Mouse (Mus musculus): ENCODE measurements around the gene Gm5431. TPM values are rescaled to one million over a fixed set of nuclear protein-coding genes. Genes with fewer than 3 reads are reported as not detected.
"Not testable (repeated sequence)": the region's sequence is repeated elsewhere in the genome, so short reads cannot be mapped to it uniquely, and the experiment has no call there.

The Gm5431 gene
- polyA plus RNA-seq, 2 experiments: 0.16 to 0.34 TPM

DNA sequence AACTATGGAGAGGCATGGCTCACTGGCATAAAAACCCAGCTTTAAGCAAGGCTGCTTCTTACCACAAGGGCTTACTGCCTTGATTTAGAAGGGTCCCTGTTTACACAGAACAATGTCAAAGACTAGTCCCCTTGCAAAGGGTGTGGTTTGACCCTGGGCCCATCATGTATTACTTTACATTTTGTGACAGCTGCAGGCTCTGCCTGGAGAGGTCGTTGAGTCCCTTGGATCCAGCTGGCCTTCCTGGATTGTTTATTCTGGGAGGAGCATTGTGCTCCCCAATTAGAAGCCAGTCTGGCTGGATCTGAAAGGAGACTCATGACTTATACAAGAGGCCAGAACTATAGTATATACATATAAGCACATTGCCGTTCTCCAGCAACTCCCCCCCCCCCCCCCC is 51.8 kb downstream of the Gm5431 start:
- H3K36me3 ChIP-seq (replicated peaks; ENCODE audit: control insufficient read depth, insufficient read depth, low read depth): no peaks in the 10 kb centered on the region
- no peak for ATAC-seq (ENCODE audit: insufficient read depth)
- no peak overlapping the region for H3K9ac ChIP-seq (replicated peaks)
- H3K27ac ChIP-seq: no peak overlapping the region
- TF ChIP-seq EP300 (IDR thresholded peaks at IDR 0.05; ENCODE audit: low read depth): no peak
- no peak for TF ChIP-seq CTCF (IDR thresholded peaks at IDR 0.05; ENCODE audit: low read depth)
- WGBS (ENCODE audit: insufficient replicate concordance): 52% methylated on average over 2 of the region's 2 CpGs
- no peaks in the 10 kb centered on the region for H3K27me3 ChIP-seq (ENCODE audit: control insufficient read depth, insufficient read depth, low read length)
- no peak for DNase-seq (ENCODE audit: low read depth in 3 of 3, low spot score in 3 of 3)
- H3K4me2 ChIP-seq (ENCODE audit: low read depth): no peak overlapping the region
- H3K4me3 ChIP-seq (ENCODE audit: insufficient read depth in 1 of 2, low read depth in 2 of 2, low read length in 2 of 2): no peak overlapping the region
- H3K9me3 ChIP-seq (ENCODE audit: control insufficient read depth, low read length): no peaks in the 10 kb centered on the region; the same call in 1 of the 2 replicates
- H3K4me1 ChIP-seq (replicated peaks; ENCODE audit: control insufficient read depth in 2 of 2, insufficient read depth in 2 of 2, low read length in 1 of 2): peaks cover 10% of the 10 kb centered on the region in 2 experiments

DNA sequence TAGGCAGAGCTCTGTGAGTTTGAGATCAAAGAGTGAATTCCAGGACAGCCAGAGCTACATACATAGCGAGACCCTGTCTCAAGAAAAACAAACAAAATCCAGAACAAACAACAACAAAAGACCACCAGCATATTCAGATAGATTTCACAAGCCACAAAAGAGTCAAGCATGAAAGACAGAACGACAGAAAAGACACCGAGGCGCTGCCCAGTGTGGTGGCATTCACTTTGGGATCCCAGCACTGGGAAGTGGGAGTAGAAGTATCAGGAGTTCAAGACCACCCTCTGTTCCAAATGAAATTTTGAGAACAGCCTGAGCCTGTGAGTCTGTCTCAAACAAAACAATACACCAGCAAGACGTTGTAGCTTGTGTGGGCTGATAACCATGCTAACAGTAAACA is 55.1 kb downstream of the Gm5431 start:
- H3K27me3 ChIP-seq (ENCODE audit: control insufficient read depth, insufficient read depth, low read length): no peaks in the 10 kb centered on the region
- no peak overlapping the region for H3K4me2 ChIP-seq (ENCODE audit: low read depth)
- ATAC-seq (ENCODE audit: insufficient read depth) (no peak), DNase-seq (ENCODE audit: low read depth in 3 of 3, low spot score in 3 of 3) (no peak)
- WGBS (ENCODE audit: insufficient replicate concordance): 45% methylated on average over 5 of the region's 5 CpGs
- H3K27ac ChIP-seq: no peak overlapping the region
- no peak overlapping the region for H3K4me3 ChIP-seq (ENCODE audit: insufficient read depth in 1 of 2, low read depth in 2 of 2, low read length in 2 of 2)
- H3K9me3 ChIP-seq (ENCODE audit: control insufficient read depth, low read length): no peaks in the 10 kb centered on the region; the same call in 1 of the 2 replicates
- no peaks in the 10 kb centered on the region for H3K36me3 ChIP-seq (replicated peaks; ENCODE audit: control insufficient read depth, insufficient read depth, low read depth)
- H3K4me1 ChIP-seq (replicated peaks; ENCODE audit: control insufficient read depth in 2 of 2, insufficient read depth in 2 of 2, low read length in 1 of 2): no peaks in the 10 kb centered on the region; a peak in 1 of 4 replicates
- no peak overlapping the region for H3K9ac ChIP-seq (replicated peaks)
- TF ChIP-seq CTCF (IDR thresholded peaks at IDR 0.05; ENCODE audit: low read depth): no peak
- no peak for TF ChIP-seq EP300 (IDR thresholded peaks at IDR 0.05; ENCODE audit: low read depth)

DNA sequence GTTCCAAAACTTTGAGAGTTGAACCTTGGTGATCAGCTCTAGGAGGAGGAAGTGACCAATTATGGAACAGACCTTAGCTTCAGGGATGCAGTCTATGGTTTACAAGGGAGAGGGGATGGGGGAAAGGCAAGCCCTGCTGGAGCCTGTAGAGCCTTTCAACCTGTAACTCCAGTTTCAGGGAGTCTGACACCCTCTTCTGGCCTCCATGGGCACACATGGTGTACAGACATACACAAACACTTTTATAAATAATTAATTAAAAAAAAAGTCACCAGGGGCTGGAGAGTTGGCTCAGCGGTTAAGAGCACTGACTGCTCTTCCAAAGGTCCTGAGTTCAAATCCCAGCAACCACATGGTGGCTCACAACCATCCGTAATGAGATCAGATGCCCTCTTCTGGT is 55.7 kb downstream of the Gm5431 start:
- H3K9ac ChIP-seq (replicated peaks); H3K27me3 ChIP-seq (ENCODE audit: control insufficient read depth, insufficient read depth, low read length); H3K27ac ChIP-seq; H3K4me3 ChIP-seq (ENCODE audit: insufficient read depth in 1 of 2, low read depth in 2 of 2, low read length in 2 of 2); DNase-seq (ENCODE audit: low read depth in 3 of 3, low spot score in 3 of 3); ATAC-seq (ENCODE audit: insufficient read depth); H3K4me1 ChIP-seq (replicated peaks; ENCODE audit: control insufficient read depth in 2 of 2, insufficient read depth in 2 of 2, low read length in 1 of 2); H3K4me2 ChIP-seq (ENCODE audit: low read depth); H3K36me3 ChIP-seq (replicated peaks; ENCODE audit: control insufficient read depth, insufficient read depth, low read depth); H3K9me3 ChIP-seq (ENCODE audit: control insufficient read depth, low read length): not testable (repeated sequence)
- WGBS (ENCODE audit: insufficient replicate concordance): 57% methylated on average over 2 of the region's 2 CpGs

DNA sequence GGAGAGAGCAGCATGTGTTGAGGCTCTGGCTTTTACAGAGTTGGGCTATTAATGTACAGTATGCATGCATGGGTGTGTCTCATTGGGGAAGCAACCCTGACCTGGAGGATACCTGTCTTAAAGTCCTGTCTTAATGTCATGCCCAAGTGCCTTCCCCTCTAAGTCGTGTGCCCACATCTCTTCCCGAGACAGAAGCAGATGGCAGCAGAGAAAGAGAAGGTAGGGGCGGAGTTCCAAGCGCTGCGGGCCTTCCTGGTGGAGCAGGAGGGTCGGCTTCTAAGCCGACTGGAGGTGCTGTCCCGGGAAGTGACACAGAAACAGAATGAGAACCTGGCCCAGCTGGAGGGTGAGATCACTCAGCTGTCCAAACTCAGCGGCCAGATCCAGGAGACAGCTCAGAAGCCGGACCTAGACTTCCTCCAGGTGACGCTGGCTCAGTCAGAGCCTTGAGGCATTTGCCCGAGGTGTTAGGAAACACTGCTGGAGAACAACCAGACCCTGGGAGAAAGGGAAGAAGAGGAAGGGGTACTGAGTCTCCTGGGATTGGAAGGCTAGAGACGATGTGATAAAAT is 56.7 kb downstream of the Gm5431 start:
- no peak for TF ChIP-seq EP300 (IDR thresholded peaks at IDR 0.05; ENCODE audit: low read depth)
- no peak for TF ChIP-seq CTCF (IDR thresholded peaks at IDR 0.05; ENCODE audit: low read depth)
- H3K9me3 ChIP-seq (ENCODE audit: control insufficient read depth, low read length): no peaks in the 10 kb centered on the region
- no peak for ATAC-seq (ENCODE audit: insufficient read depth)
- no peaks in the 10 kb centered on the region for H3K27me3 ChIP-seq (ENCODE audit: control insufficient read depth, insufficient read depth, low read length)
- H3K36me3 ChIP-seq (replicated peaks; ENCODE audit: control insufficient read depth, insufficient read depth, low read depth): no peaks in the 10 kb centered on the region
- WGBS (ENCODE audit: insufficient replicate concordance): 41% methylated on average over 13 of the region's 13 CpGs
- no peaks in the 10 kb centered on the region; a peak in 1 of 4 replicates for H3K4me1 ChIP-seq (replicated peaks; ENCODE audit: control insufficient read depth in 2 of 2, insufficient read depth in 2 of 2, low read length in 1 of 2)
- no peak overlapping the region for H3K27ac ChIP-seq
- H3K4me2 ChIP-seq (ENCODE audit: low read depth): no peak overlapping the region
- no peak overlapping the region for H3K4me3 ChIP-seq (ENCODE audit: insufficient read depth in 1 of 2, low read depth in 2 of 2, low read length in 2 of 2)
- no peak overlapping the region for H3K9ac ChIP-seq (replicated peaks)
- DNase-seq (ENCODE audit: low read depth in 3 of 3, low spot score in 3 of 3): no peak

DNA sequence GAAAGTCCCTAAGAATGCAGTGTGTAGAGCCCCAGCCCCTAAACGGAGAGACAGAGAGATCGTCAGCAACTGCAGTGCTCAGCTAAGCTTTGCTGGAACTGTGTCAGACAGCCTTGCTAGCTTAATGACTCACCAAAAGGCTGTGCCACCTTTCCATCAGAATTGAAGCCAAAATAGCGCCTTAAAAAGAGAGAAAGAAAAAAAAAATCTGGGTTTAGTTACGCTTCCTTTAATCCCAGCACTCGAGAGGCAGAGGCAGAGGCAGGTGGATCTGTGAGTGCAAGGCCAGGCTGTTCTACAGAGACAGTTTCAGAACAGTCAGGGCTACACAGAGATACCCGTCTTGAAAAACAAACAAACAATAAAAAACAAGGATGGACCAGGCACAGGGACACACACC is 57.7 kb downstream of the Gm5431 start:
- Histone ChIP-seq H3K9me3 (ENCODE audit: control insufficient read depth, low read length) (no peaks in the 10 kb centered on the region), H3K9ac (replicated peaks) (no peak overlapping the region), H3K27ac (no peak overlapping the region), H3K27me3 (ENCODE audit: control insufficient read depth, insufficient read depth, low read length) (no peaks in the 10 kb centered on the region), H3K4me3 (ENCODE audit: insufficient read depth in 1 of 2, low read depth in 2 of 2, low read length in 2 of 2) (no peak overlapping the region), H3K4me1 (replicated peaks; ENCODE audit: control insufficient read depth in 2 of 2, insufficient read depth in 2 of 2, low read length in 1 of 2) (no peaks in the 10 kb centered on the region; a peak in 1 of 4 replicates), H3K36me3 (replicated peaks; ENCODE audit: control insufficient read depth, insufficient read depth, low read depth) (no peaks in the 10 kb centered on the region), H3K4me2 (ENCODE audit: low read depth) (no peak overlapping the region)
- TF ChIP-seq EP300 (IDR thresholded peaks at IDR 0.05; ENCODE audit: low read depth): no peak
- TF ChIP-seq CTCF (IDR thresholded peaks at IDR 0.05; ENCODE audit: low read depth): no peak
- ATAC-seq (ENCODE audit: insufficient read depth) (no peak), DNase-seq (ENCODE audit: low read depth in 3 of 3, low spot score in 3 of 3) (no peak)
- WGBS (ENCODE audit: insufficient replicate concordance): 60% methylated on average over 6 of the region's 6 CpGs

All from liver, embryonic 14.5 days (tissue).